Mouse (Mus musculus): ENCODE measurements around the gene Leng8. TPM values are rescaled to one million over a fixed set of nuclear protein-coding genes. Genes with fewer than 3 reads are reported as not detected.
A peak's percentile ranks its signal among the peaks of the same experiment; 100 is the strongest.

Gene Leng8
- polyA plus RNA-seq, 1 experiment from 2014 or later: 14.7 TPM

DNA sequence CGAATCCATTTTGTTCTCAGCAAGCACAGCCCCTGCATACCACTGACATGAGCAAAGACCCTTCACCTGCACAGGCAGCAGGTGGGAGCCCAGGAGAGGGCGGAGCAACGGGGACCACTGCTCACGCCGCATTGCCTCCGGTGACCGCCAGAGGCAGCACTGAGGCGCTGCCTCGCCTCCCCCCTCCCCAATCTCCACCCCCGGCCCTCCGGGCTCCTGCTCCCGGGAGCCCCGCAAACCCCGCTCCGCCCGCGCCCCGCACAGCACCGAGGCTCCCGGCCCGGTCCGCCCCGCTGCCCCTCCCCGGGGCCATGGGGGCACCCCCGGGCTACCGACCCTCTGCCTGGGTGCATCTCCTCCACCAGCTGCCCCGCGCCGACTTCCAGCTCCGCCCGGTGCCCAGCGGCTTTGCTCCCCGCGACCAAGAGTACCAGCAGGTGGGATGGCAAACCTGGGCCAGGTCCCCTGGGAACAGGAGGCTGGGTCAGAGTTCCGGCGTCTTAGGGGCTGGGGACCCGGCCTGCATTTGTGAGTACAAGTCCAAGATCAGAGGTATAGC lies 17.4 kb upstream of the Leng8 start, which contains the start of gene Ttyh1:
Gene Ttyh1, plus strand, starts transcription at position 65 of the 559 bp plus-strand sequence.
- Histone ChIP-seq H3K27me3 (ENCODE audit: control insufficient read depth, insufficient read depth, low read length) (peaks cover 3% of the 10 kb centered on the region; the same call in 1 of the 2 replicates), H3K4me1 (replicated peaks; ENCODE audit: control insufficient read depth, insufficient read depth) (no peaks in the 10 kb centered on the region; the same call in 1 of the 2 replicates), H3K9ac (ENCODE audit: low read length) (peak within 1 kb of the TSS; percentile 55), H3K4me2 (replicated peaks; ENCODE audit: low read depth) (peak within 1 kb of the TSS; percentile 62), H3K9me3 (ENCODE audit: control insufficient read depth, low read length) (no peaks in the 10 kb centered on the region), H3K4me3 (ENCODE audit: low read depth, low read length) (peak within 1 kb of the TSS; percentile 37), H3K36me3 (ENCODE audit: control insufficient read depth, insufficient read depth, low read length) (no peaks in the 10 kb centered on the region), H3K27ac (replicated peaks) (no peak within 1 kb of the TSS)
- TF ChIP-seq CTCF (IDR thresholded peaks at IDR 0.05; ENCODE audit: low read depth) (peak; percentile 66), EP300 (optimal IDR thresholded peaks at IDR 0.05) (no peak)
- WGBS: under 1% methylated on average over 31 of the region's 37 CpGs
- DNase-seq (ENCODE audit: low spot score): no peak
- peak; percentile 36; the same call in 1 of the 2 replicates for ATAC-seq (ENCODE audit: low FRiP score, low TSS enrichment)

DNA sequence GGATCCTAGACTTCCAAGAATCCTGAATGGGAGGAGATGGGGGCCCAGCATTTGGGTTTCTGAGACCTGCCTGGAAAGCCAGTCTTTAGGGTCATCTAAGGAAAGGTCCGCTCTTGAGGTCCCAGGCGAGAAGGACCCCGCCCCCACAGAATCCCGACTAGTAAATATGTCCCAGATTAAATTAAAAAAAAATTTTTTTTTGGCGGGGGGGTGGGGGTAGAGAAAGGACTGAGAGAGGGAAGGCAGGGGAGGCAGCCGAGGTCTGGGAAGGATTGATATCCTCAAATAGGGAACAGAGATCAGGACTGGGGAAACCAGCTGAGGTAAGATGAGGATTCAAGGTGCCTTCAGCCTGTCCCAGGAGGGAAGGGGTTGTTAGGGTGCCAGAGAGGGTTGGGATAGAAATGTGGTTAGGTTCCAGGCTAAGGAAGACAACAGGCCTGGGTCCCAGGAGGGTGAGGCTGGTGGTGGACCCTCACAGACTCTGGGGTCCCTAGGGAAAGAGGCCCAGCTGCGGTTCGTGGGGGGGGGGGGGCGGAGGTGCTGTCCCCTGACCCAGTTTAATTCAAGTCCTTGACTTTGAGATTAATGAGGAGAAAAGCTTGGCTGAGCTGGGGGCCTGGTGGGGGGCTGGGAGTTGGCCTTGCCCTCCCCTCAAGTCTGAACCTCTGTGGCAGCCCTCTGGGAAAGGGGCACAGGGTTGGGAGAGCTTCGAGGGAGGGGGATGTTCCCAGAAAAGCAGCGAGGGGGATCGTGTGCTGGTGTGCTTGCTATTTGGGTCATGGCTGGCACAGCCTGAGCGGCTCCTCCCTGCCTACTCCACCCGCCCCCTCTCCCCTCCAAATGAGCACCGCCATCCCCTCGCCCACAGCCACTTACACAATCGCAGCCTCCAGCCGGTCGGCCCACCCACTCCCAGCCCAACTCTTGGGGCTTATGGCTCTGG lies 16.6 kb upstream of the Leng8 start:
- Histone ChIP-seq H3K4me2 (replicated peaks; ENCODE audit: low read depth) (peak overlapping the region; percentile 62), H3K9ac (ENCODE audit: low read length) (no peak overlapping the region), H3K4me1 (replicated peaks; ENCODE audit: control insufficient read depth, insufficient read depth) (no peaks in the 10 kb centered on the region; the same call in 1 of the 2 replicates), H3K27ac (replicated peaks) (no peak overlapping the region), H3K36me3 (ENCODE audit: control insufficient read depth, insufficient read depth, low read length) (no peaks in the 10 kb centered on the region), H3K4me3 (ENCODE audit: low read depth, low read length) (peak overlapping the region; percentile 37; the same call in 1 of the 2 replicates), H3K9me3 (ENCODE audit: control insufficient read depth, low read length) (no peaks in the 10 kb centered on the region), H3K27me3 (ENCODE audit: control insufficient read depth, insufficient read depth, low read length) (peaks cover 3% of the 10 kb centered on the region; the same call in 1 of the 2 replicates)
- WGBS: 29% methylated on average over 16 of the region's 19 CpGs
- ATAC-seq (ENCODE audit: low FRiP score, low TSS enrichment) (no peak), DNase-seq (ENCODE audit: low spot score) (no peak)
- TF ChIP-seq CTCF (IDR thresholded peaks at IDR 0.05; ENCODE audit: low read depth) (no peak), EP300 (optimal IDR thresholded peaks at IDR 0.05) (no peak)

DNA sequence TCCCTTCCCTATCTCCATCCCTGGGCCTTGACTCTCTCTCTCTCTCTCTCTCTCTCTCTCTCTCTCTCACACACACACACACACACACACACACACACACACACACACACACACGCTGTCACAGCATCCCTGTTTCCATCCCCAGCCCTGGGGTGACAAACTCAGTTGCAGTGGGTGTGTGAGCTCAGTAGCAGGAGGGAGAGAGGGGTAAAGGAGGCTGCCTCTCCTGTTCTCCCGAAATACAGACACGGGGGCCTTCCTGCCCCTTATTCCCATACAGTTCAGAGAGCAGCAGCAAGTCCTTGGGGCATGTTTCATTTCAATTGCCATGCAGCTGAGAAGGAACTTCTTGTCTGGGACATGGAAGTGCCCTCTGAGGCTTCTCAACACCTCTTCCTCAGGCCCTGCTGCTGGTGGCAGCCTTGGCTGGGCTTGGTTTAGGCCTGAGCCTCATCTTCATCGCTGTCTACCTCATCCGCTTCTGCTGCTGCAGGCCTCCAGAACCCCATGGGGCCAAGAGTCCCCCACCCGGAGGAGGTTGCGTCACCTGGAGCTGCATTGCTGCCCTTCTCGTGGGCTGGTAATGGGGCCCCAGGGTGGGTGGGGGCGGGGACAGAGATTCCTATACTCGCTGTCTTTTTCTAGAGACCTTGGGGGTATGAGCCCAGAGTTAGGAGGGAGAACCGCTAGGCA lies 14.6 kb upstream of the Leng8 start:
- Histone ChIP-seq H3K4me2 (replicated peaks; ENCODE audit: low read depth) (no peak overlapping the region), H3K36me3 (ENCODE audit: control insufficient read depth, insufficient read depth, low read length) (no peaks in the 10 kb centered on the region), H3K27me3 (ENCODE audit: control insufficient read depth, insufficient read depth, low read length) (peaks cover 3% of the 10 kb centered on the region; the same call in 1 of the 2 replicates), H3K9ac (ENCODE audit: low read length) (no peak overlapping the region), H3K27ac (replicated peaks) (no peak overlapping the region), H3K9me3 (ENCODE audit: control insufficient read depth, low read length) (no peaks in the 10 kb centered on the region), H3K4me3 (ENCODE audit: low read depth, low read length) (no peak overlapping the region), H3K4me1 (replicated peaks; ENCODE audit: control insufficient read depth, insufficient read depth) (no peaks in the 10 kb centered on the region; the same call in 1 of the 2 replicates)
- ATAC-seq (ENCODE audit: low FRiP score, low TSS enrichment) (no peak), DNase-seq (ENCODE audit: low spot score) (no peak)
- 52% methylated on average over 11 of the region's 11 CpGs for WGBS
- TF ChIP-seq EP300 (optimal IDR thresholded peaks at IDR 0.05): no peak
- no peak for TF ChIP-seq CTCF (IDR thresholded peaks at IDR 0.05; ENCODE audit: low read depth)

DNA sequence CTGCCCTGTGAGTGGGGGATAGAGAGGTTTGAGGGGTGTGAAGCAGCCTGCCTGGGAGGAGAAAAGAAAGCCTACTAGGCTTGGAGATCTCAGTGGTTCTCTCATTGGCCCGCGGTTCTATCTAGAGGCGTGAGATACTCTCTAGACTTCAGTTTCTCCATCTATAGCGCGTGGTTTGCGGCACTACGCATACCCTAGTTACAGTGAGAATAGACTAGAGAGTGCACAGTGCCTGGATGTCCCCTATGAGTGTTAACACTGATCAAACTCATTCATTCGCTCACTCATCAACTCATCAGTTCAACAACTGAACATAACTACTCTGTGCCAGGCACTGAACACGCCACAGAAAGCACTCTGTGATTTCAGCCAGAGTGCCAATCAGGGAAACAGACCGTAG lies 14.1 kb upstream of the Leng8 start:
- H3K27me3 ChIP-seq (ENCODE audit: control insufficient read depth, insufficient read depth, low read length): peaks cover 3% of the 10 kb centered on the region; the same call in 1 of the 2 replicates
- 87% methylated on average over 10 of the region's 10 CpGs for WGBS
- no peaks in the 10 kb centered on the region for H3K36me3 ChIP-seq (ENCODE audit: control insufficient read depth, insufficient read depth, low read length)
- H3K9ac ChIP-seq (ENCODE audit: low read length): no peak overlapping the region
- H3K27ac ChIP-seq (replicated peaks): no peak overlapping the region
- H3K4me3 ChIP-seq (ENCODE audit: low read depth, low read length): no peak overlapping the region
- no peaks in the 10 kb centered on the region; the same call in 1 of the 2 replicates for H3K4me1 ChIP-seq (replicated peaks; ENCODE audit: control insufficient read depth, insufficient read depth)
- no peak for TF ChIP-seq EP300 (optimal IDR thresholded peaks at IDR 0.05)
- no peak for TF ChIP-seq CTCF (IDR thresholded peaks at IDR 0.05; ENCODE audit: low read depth)
- ATAC-seq (ENCODE audit: low FRiP score, low TSS enrichment) (no peak), DNase-seq (ENCODE audit: low spot score) (no peak)
- H3K4me2 ChIP-seq (replicated peaks; ENCODE audit: low read depth): no peak overlapping the region
- H3K9me3 ChIP-seq (ENCODE audit: control insufficient read depth, low read length): no peaks in the 10 kb centered on the region

DNA sequence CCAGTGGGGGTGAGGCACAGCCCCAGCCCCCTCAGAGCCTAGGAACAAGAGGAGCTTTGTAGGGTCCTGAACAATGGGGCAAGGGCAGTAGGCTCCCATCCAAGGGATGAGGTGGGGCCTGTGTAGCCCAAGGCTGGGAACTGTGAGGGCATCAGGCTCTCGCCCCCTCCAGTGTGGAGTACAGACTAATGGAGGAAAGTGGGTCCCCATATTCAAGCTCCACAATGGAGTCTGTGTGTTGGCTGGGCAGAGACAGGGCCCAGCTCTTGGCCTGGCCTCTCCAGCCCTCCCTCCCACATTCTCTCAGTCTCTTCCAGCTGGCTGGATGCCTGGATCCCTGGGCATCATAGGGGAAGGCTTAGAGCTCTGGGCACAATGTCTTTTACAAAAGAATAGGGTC lies 13.1 kb upstream of the Leng8 start:
- no peak overlapping the region for H3K9ac ChIP-seq (ENCODE audit: low read length)
- no peak overlapping the region for H3K4me2 ChIP-seq (replicated peaks; ENCODE audit: low read depth)
- H3K27me3 ChIP-seq (ENCODE audit: control insufficient read depth, insufficient read depth, low read length): peaks cover 3% of the 10 kb centered on the region; the same call in 1 of the 2 replicates
- H3K9me3 ChIP-seq (ENCODE audit: control insufficient read depth, low read length): no peaks in the 10 kb centered on the region
- H3K27ac ChIP-seq (replicated peaks): no peak overlapping the region
- no peaks in the 10 kb centered on the region for H3K36me3 ChIP-seq (ENCODE audit: control insufficient read depth, insufficient read depth, low read length)
- no peak for TF ChIP-seq CTCF (IDR thresholded peaks at IDR 0.05; ENCODE audit: low read depth)
- no peak for TF ChIP-seq EP300 (optimal IDR thresholded peaks at IDR 0.05)
- 77% methylated on average over 1 of the region's 1 CpGs for WGBS
- no peak overlapping the region for H3K4me3 ChIP-seq (ENCODE audit: low read depth, low read length)
- no peaks in the 10 kb centered on the region; the same call in 1 of the 2 replicates for H3K4me1 ChIP-seq (replicated peaks; ENCODE audit: control insufficient read depth, insufficient read depth)
- ATAC-seq (ENCODE audit: low FRiP score, low TSS enrichment): peak; percentile 19; the same call in 1 of the 2 replicates
- DNase-seq (ENCODE audit: low spot score): no peak

All from stomach, postnatal 0 days (tissue).